Mouse (Mus musculus): ENCODE measurements around the gene Foxp1. TPM values are rescaled to one million over a fixed set of nuclear protein-coding genes. Genes with fewer than 3 reads are reported as not detected.

Gene Foxp1
- polyA plus RNA-seq, 2 experiments = 101 to 166 TPM

DNA sequence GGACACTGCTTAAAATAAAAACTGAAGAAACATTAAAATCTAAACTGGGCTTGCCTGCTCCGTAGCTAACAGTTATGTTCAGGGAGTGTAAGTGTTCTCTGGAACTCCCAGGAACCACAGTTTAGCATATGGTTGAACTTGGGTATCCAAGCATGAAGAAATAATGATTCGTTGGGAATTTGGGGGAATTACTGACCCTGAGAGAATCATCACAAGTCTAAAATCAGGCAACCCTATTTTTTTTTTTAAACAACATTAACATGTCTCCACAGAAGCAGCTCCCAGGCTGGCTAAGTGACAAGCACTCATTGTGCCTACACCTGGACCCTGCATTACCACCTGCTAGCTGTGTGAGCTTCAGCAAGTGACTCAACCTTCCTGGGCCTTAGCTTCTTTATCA lies 430.7 kb downstream of the Foxp1 start:
- ATAC-seq (ENCODE audit: low FRiP score, low read depth) = no peak
- Histone ChIP-seq H3K27me3 (ENCODE audit: control insufficient read depth, insufficient read depth, low read length) (no peaks in the 10 kb centered on the region), H3K27ac (replicated peaks; ENCODE audit: low read depth, low read length) (no peak overlapping the region), H3K36me3 (ENCODE audit: control insufficient read depth, insufficient read depth, low read length) (no peaks in the 10 kb centered on the region), H3K4me1 (ENCODE audit: control insufficient read depth, insufficient read depth, low read length) (peaks cover 28% of the 10 kb centered on the region), H3K9ac (ENCODE audit: low read depth, low read length, severe bottlenecking) (no peak overlapping the region), H3K4me3 (replicated peaks; ENCODE audit: low read length) (no peak overlapping the region), H3K4me2 (replicated peaks; ENCODE audit: low read depth, low read length, severe bottlenecking) (no peak overlapping the region), H3K9me3 (ENCODE audit: control insufficient read depth, low read length) (no peaks in the 10 kb centered on the region)
- 88% methylated on average over 2 of the region's 2 CpGs for WGBS
- TF ChIP-seq POLR2A (IDR thresholded peaks at IDR 0.05; ENCODE audit: borderline replicate concordance, extremely low read depth, insufficient read depth, insufficient read length) = no peak
- no peak for DNase-seq (ENCODE audit: low spot score)

- no peak for ATAC-seq (ENCODE audit: low FRiP score, low read depth)
- 89% methylated on average over 7 of the region's 7 CpGs for whole genome bisulfite sequencing
- Histone ChIP-seq H3K9me3 (ENCODE audit: control insufficient read depth, low read length) (no peaks in the 10 kb centered on the region), H3K4me1 (ENCODE audit: control insufficient read depth, insufficient read depth, low read length) (no peaks in the 10 kb centered on the region), H3K9ac (ENCODE audit: low read depth, low read length, severe bottlenecking) (no peak overlapping the region), H3K36me3 (ENCODE audit: control insufficient read depth, insufficient read depth, low read length) (no peaks in the 10 kb centered on the region), H3K4me2 (replicated peaks; ENCODE audit: low read depth, low read length, severe bottlenecking) (no peak overlapping the region), H3K27me3 (ENCODE audit: control insufficient read depth, insufficient read depth, low read length) (no peaks in the 10 kb centered on the region), H3K4me3 (replicated peaks; ENCODE audit: low read length) (no peak overlapping the region), H3K27ac (replicated peaks; ENCODE audit: low read depth, low read length) (no peak overlapping the region)
- DNase-seq (ENCODE audit: low spot score) = no peak
- TF ChIP-seq POLR2A (IDR thresholded peaks at IDR 0.05; ENCODE audit: borderline replicate concordance, extremely low read depth, insufficient read depth, insufficient read length) = no peak
Measured at GRCm38 (mm10) chr6:99087598-99087997, 434.9 kb downstream of the Foxp1 start.

DNA sequence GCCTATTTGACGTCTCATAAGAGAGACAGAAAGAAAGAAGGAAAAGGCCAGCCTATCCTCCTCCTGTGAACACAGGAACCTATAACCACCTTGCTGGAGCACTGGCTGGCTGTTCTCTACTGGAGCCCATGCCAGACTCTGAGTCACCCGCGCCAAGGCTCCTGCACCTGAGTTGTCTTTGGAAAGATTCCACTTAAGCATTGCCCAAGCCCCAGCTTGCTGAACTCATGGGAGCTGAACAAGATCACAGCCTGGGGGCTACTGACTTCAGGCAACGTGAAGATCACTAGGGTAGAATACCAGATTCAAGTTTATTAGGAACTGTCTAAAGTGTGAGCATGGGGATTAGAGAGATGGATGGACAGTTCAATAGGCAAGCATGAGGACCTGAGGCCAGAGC lies 437.6 kb downstream of the Foxp1 start:
- Histone ChIP-seq H3K27me3 (ENCODE audit: control insufficient read depth, insufficient read depth, low read length) (no peaks in the 10 kb centered on the region), H3K4me3 (replicated peaks; ENCODE audit: low read length) (no peak overlapping the region), H3K27ac (replicated peaks; ENCODE audit: low read depth, low read length) (no peak overlapping the region), H3K36me3 (ENCODE audit: control insufficient read depth, insufficient read depth, low read length) (no peaks in the 10 kb centered on the region), H3K9me3 (ENCODE audit: control insufficient read depth, low read length) (no peaks in the 10 kb centered on the region), H3K9ac (ENCODE audit: low read depth, low read length, severe bottlenecking) (no peak overlapping the region), H3K4me1 (ENCODE audit: control insufficient read depth, insufficient read depth, low read length) (peaks cover 9% of the 10 kb centered on the region), H3K4me2 (replicated peaks; ENCODE audit: low read depth, low read length, severe bottlenecking) (no peak overlapping the region)
- DNase-seq (ENCODE audit: low spot score) = no peak
- 72% methylated on average over 4 of the region's 4 CpGs for WGBS
- ATAC-seq (ENCODE audit: low FRiP score, low read depth) = no peak
- TF ChIP-seq POLR2A (IDR thresholded peaks at IDR 0.05; ENCODE audit: borderline replicate concordance, extremely low read depth, insufficient read depth, insufficient read length) = no peak

DNA sequence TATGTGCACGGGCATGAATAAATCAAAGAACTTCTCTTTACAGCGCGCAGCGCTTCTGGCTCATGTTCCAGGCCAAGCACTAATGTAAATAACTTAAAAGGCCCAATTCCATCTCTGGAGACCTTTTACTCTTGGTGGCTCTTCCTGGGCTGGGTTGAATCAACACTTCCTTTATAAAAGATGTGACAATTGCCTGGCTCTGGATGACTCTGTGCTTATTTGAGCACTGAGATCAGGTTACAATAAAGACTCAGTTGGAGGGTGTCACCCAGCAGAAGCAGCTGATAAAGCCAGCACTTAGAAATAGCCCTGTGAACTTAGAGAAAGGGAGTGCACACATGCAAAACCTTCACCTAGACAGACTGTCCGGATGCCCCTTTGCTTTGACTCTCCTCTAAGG lies 441.3 kb downstream of the Foxp1 start:
- WGBS = 31% methylated on average over 5 of the region's 5 CpGs
- Histone ChIP-seq H3K9ac (ENCODE audit: low read depth, low read length, severe bottlenecking) (no peak overlapping the region), H3K27me3 (ENCODE audit: control insufficient read depth, insufficient read depth, low read length) (no peaks in the 10 kb centered on the region), H3K27ac (replicated peaks; ENCODE audit: low read depth, low read length) (no peak overlapping the region), H3K4me2 (replicated peaks; ENCODE audit: low read depth, low read length, severe bottlenecking) (no peak overlapping the region), H3K4me1 (ENCODE audit: control insufficient read depth, insufficient read depth, low read length) (peaks cover 9% of the 10 kb centered on the region), H3K4me3 (replicated peaks; ENCODE audit: low read length) (no peak overlapping the region), H3K9me3 (ENCODE audit: control insufficient read depth, low read length) (no peaks in the 10 kb centered on the region), H3K36me3 (ENCODE audit: control insufficient read depth, insufficient read depth, low read length) (no peaks in the 10 kb centered on the region)
- ATAC-seq (ENCODE audit: low FRiP score, low read depth) = no peak
- TF ChIP-seq POLR2A (IDR thresholded peaks at IDR 0.05; ENCODE audit: borderline replicate concordance, extremely low read depth, insufficient read depth, insufficient read length) = no peak
- no peak for DNase-seq (ENCODE audit: low spot score)

- no peaks in the 10 kb centered on the region for H3K9me3 ChIP-seq (ENCODE audit: control insufficient read depth, low read length)
- H3K9ac ChIP-seq (ENCODE audit: low read depth, low read length, severe bottlenecking) = no peak overlapping the region
- no peak overlapping the region for H3K4me3 ChIP-seq (replicated peaks; ENCODE audit: low read length)
- peaks cover 16% of the 10 kb centered on the region for H3K36me3 ChIP-seq (ENCODE audit: control insufficient read depth, insufficient read depth, low read length)
- ATAC-seq (ENCODE audit: low FRiP score, low read depth) (no peak), DNase-seq (ENCODE audit: low spot score) (no peak)
- WGBS = 50% methylated on average over 10 of the region's 10 CpGs
- H3K27me3 ChIP-seq (ENCODE audit: control insufficient read depth, insufficient read depth, low read length) = no peaks in the 10 kb centered on the region
- TF ChIP-seq POLR2A (IDR thresholded peaks at IDR 0.05; ENCODE audit: borderline replicate concordance, extremely low read depth, insufficient read depth, insufficient read length) = no peak
- no peak overlapping the region for H3K27ac ChIP-seq (replicated peaks; ENCODE audit: low read depth, low read length)
- H3K4me1 ChIP-seq (ENCODE audit: control insufficient read depth, insufficient read depth, low read length) = peaks cover 9% of the 10 kb centered on the region
- no peak overlapping the region for H3K4me2 ChIP-seq (replicated peaks; ENCODE audit: low read depth, low read length, severe bottlenecking)
Measured at GRCm38 (mm10) chr6:99079041-99079835, 443.3 kb downstream of the Foxp1 start.
